Mouse (Mus musculus) MN1 (cell line): ENCODE measurements around the gene Irgq.
A peak's percentile ranks its signal among the peaks of the same experiment; 100 is the strongest.
"Not testable (repeated sequence)": the region's sequence is repeated elsewhere in the genome, so short reads cannot be mapped to it uniquely, and the experiment has no call there.

Source experiments
- DNase-seq: peaks from one replicate; pipeline ENCODE4 v3.0.0-alpha.2; 2016; ENCODE audit warnings: low spot score

Gene Irgq

GRCm38 (mm10) chr7:24516319-24516718 lies 14.2 kb upstream of the Irgq start:
- DNase-seq: not testable (repeated sequence)

- no peak for DNase-seq
Observed at GRCm38 (mm10) chr7:24517077-24517476, 13.4 kb upstream of the Irgq start.

GRCm38 (mm10) chr7:24517654-24518053 lies 12.8 kb upstream of the Irgq start:
- no peak for DNase-seq

- no peak for DNase-seq
Observed at GRCm38 (mm10) chr7:24519130-24519529, 11.4 kb upstream of the Irgq start.

GRCm38 (mm10) chr7:24520054-24520453 lies 10.4 kb upstream of the Irgq start:
- not testable (repeated sequence) for DNase-seq

GRCm38 (mm10) chr7:24522805-24523204 lies 7.7 kb upstream of the Irgq start:
- DNase-seq: no peak

- no peak for DNase-seq
Observed at GRCm38 (mm10) chr7:24523723-24524122, 6.8 kb upstream of the Irgq start.

- DNase-seq: no peak
Observed at GRCm38 (mm10) chr7:24524978-24525377, 5.5 kb upstream of the Irgq start.

GRCm38 (mm10) chr7:24525686-24526420 lies 4.6 kb upstream of the Irgq start:
- peak; percentile 77 for DNase-seq

- DNase-seq: peak; percentile 64
Observed at GRCm38 (mm10) chr7:24528861-24529260, 1.6 kb upstream of the Irgq start.

- peak; percentile 43 for DNase-seq
Observed at GRCm38 (mm10) chr7:24529580-24529979, 909 bp upstream of the Irgq start.

- peak; percentile 79 for DNase-seq
Observed at GRCm38 (mm10) chr7:24531211-24531971, 902 bp downstream of the Irgq start.

- no peak for DNase-seq
Observed at GRCm38 (mm10) chr7:24533031-24533571, 2.6 kb downstream of the Irgq start.

- DNase-seq: no peak
Observed at GRCm38 (mm10) chr7:24533806-24534205, 3.3 kb downstream of the Irgq start.

- no peak for DNase-seq
Observed at GRCm38 (mm10) chr7:24534301-24534700, 3.8 kb downstream of the Irgq start.

GRCm38 (mm10) chr7:24537081-24537480 lies 6.6 kb downstream of the Irgq start:
- no peak for DNase-seq

GRCm38 (mm10) chr7:24537591-24537990 lies 7.1 kb downstream of the Irgq start:
- DNase-seq: no peak

- no peak for DNase-seq
Observed at GRCm38 (mm10) chr7:24538154-24538553, 7.7 kb downstream of the Irgq start.

- no peak for DNase-seq
Observed at GRCm38 (mm10) chr7:24538701-24539100, 8.2 kb downstream of the Irgq start.

- DNase-seq: no peak
Observed at GRCm38 (mm10) chr7:24539686-24540085, 9.2 kb downstream of the Irgq start.

GRCm38 (mm10) chr7:24544506-24544905 lies 14.0 kb downstream of the Irgq start:
- DNase-seq: no peak

- peak; percentile 39 for DNase-seq
Observed at GRCm38 (mm10) chr7:24546068-24546614, 15.7 kb downstream of the Irgq start, which contains the start of the genes Pinlyp and Xrcc1. TSS of gene Pinlyp (minus strand) at chr7:24546118. TSS of gene Xrcc1 (plus strand) at chr7:24546289.
